Comparison of ENCODE assay signal across 8 mouse cellular contexts in the genomic region with DNA sequence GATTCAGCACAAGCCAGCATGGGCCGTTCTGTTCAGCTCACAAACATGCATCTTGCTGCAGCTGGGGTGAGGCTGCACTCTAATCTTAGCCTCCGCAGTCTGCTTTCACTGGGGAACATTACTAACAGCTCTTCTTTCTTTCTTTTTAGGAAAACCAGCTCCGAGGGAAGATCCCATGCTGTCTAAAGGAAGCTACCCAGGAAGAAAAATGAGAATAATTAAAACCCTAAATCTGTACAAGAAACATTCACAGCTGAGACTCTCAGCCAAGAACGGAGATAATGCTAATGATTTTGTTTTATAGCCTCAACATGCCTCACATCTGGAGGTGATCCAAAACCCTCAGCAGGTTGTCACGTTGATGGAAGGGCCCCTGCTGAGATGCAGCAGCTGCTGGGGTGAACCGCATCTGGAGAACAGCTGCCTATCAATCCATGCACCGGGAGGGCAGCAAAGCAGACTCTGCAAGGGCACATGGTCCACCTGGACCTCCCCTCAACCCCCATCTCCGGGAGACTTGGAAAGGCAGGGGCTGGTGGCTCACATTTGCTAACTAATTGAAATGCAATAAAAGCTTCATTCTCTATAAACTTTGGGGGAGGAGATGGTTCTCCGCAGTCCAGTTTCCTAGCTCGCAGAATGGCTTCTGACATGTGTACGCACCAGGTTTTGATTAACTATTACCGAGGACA.
A peak's percentile ranks its signal among the peaks of the same experiment; 100 is the strongest.
DNase-seq lines count a peak whose midpoint lies in the region; ATAC-seq and TF ChIP-seq lines count a peak whose summit lies in the region.

No protein-coding gene starts in this region.

- peaks cover 17% of the 10 kb centered on the region for H3K4me1 ChIP-seq in forebrain, embryonic 13.5 days
- peaks cover 23% of the 10 kb centered on the region for H3K4me1 ChIP-seq in kidney, embryonic 16.5 days (ENCODE audit: insufficient read depth, low read length)
- peaks cover 20% of the 10 kb centered on the region for H3K4me1 ChIP-seq in limb, embryonic 14.5 days (ENCODE audit: control insufficient read depth, insufficient read depth, low read length)

- WGBS in forebrain, embryonic 13.5 days, result 20% methylated on average over 12 of the region's 12 CpGs
- 10% methylated on average over 12 of the region's 12 CpGs for WGBS in kidney, embryonic 16.5 days
- WGBS in limb, embryonic 14.5 days, result 7% methylated on average over 12 of the region's 12 CpGs

- H3K9me3 ChIP-seq in forebrain, embryonic 13.5 days (replicated peaks), result no peaks in the 10 kb centered on the region; the same call in 1 of the 2 replicates
- peaks cover 7% of the 10 kb centered on the region; the same call in 1 of the 2 replicates for H3K9me3 ChIP-seq in kidney, embryonic 16.5 days (ENCODE audit: low read length)
- no peaks in the 10 kb centered on the region for H3K9me3 ChIP-seq in limb, embryonic 14.5 days (ENCODE audit: control insufficient read depth, low read length)

- no peak overlapping the region for H3K4me3 ChIP-seq in forebrain, embryonic 13.5 days
- no peak overlapping the region for H3K4me3 ChIP-seq in kidney, embryonic 16.5 days (ENCODE audit: low read length)
- H3K4me3 ChIP-seq in limb, embryonic 14.5 days (replicated peaks; ENCODE audit: low read length), result peak overlapping the region; percentile 7; the same call in 1 of the 2 replicates

- H3K27ac ChIP-seq in forebrain, embryonic 13.5 days, result peak overlapping the region; percentile 48
- peak overlapping the region; percentile 65; the same call in 1 of the 2 replicates for H3K27ac ChIP-seq in kidney, embryonic 16.5 days (ENCODE audit: low read length)
- H3K27ac ChIP-seq in limb, embryonic 14.5 days (replicated peaks; ENCODE audit: low read depth, low read length), result no peak overlapping the region

- H3K4me2 ChIP-seq in forebrain, embryonic 13.5 days, result peak overlapping the region; percentile 23; the same call in 1 of the 2 replicates
- H3K4me2 ChIP-seq in kidney, embryonic 16.5 days (replicated peaks; ENCODE audit: low read depth, low read length), result peak overlapping the region; percentile 38
- H3K4me2 ChIP-seq in limb, embryonic 14.5 days (replicated peaks; ENCODE audit: low read depth, low read length, severe bottlenecking), result peak overlapping the region; percentile 36

- TF ChIP-seq POLR2A in limb, embryonic 14.5 days (IDR thresholded peaks at IDR 0.05; ENCODE audit: borderline replicate concordance, extremely low read depth, insufficient read depth, insufficient read length), result no peak

- no peaks in the 10 kb centered on the region for H3K36me3 ChIP-seq in forebrain, embryonic 13.5 days (ENCODE audit: poor library complexity, severe bottlenecking)
- no peaks in the 10 kb centered on the region for H3K36me3 ChIP-seq in kidney, embryonic 16.5 days (ENCODE audit: insufficient read depth, low read length)
- H3K36me3 ChIP-seq in limb, embryonic 14.5 days (ENCODE audit: control insufficient read depth, insufficient read depth, low read length), result no peaks in the 10 kb centered on the region

- H3K27me3 ChIP-seq in forebrain, embryonic 13.5 days, result no peaks in the 10 kb centered on the region
- no peaks in the 10 kb centered on the region for H3K27me3 ChIP-seq in kidney, embryonic 16.5 days (ENCODE audit: insufficient read depth, low read length)
- no peaks in the 10 kb centered on the region for H3K27me3 ChIP-seq in limb, embryonic 14.5 days (ENCODE audit: control insufficient read depth, insufficient read depth, low read length)

- peak; percentile 85 for ATAC-seq in forebrain, embryonic 13.5 days
- peak; percentile 88 for ATAC-seq in kidney, embryonic 16.5 days (ENCODE audit: low FRiP score, low TSS enrichment)
- ATAC-seq in limb, embryonic 14.5 days (ENCODE audit: low FRiP score, low read depth), result peak; percentile 91

- peak; percentile 9 for DNase-seq in kidney, adult 9 months
- DNase-seq in kidney, adult 18-20 months, result no peak
- peak; percentile 84 for DNase-seq in limb, embryonic 14.5 days (ENCODE audit: low spot score)
- peak; percentile 57 for DNase-seq in right cerebral cortex, postnatal 25 days
- no peak for DNase-seq in cerebellum, adult 11-12 months
- no peak for DNase-seq in spleen, postnatal 36 days (ENCODE audit: low spot score in 2 of 2)

- H3K9ac ChIP-seq in forebrain, embryonic 13.5 days, result no peak overlapping the region
- H3K9ac ChIP-seq in kidney, embryonic 16.5 days (replicated peaks; ENCODE audit: low read length), result no peak overlapping the region
- no peak overlapping the region for H3K9ac ChIP-seq in limb, embryonic 14.5 days (ENCODE audit: low read depth, low read length, severe bottlenecking)

Comparison
In these comparisons a context has a peak if more than half of its experiments do, and no peak if none do; other contexts are left out.
1. DNase-seq: peak in kidney, adult 9 months (single experiment), limb, embryonic 14.5 days (single experiment) and right cerebral cortex, postnatal 25 days (single experiment); none in kidney, adult 18-20 months (single experiment), cerebellum, adult 11-12 months (single experiment) and spleen, postnatal 36 days (0 of 2).
2. Peak in every context shown above with its lines, with median percentiles within 50 percentile points of each other: ATAC-seq and H3K4me2 ChIP-seq.